Mouse (Mus musculus) myocyte (in vitro differentiated cells): ENCODE results near the gene F12.

Experiments used
- CEBPB ChIP-seq: IDR thresholded peaks from 2 replicates; pipeline ENCODE4 v1.6.1; 2011; ENCODE audit warnings: mild to moderate bottlenecking, moderate library complexity; ENCODE audit not compliant: poor library complexity, insufficient read depth, severe bottlenecking
- E2F4 ChIP-seq: IDR thresholded peaks from one replicate; pipeline ENCODE4 v1.6.1; 2011; ENCODE audit warnings: mild to moderate bottlenecking, control low read depth, moderate library complexity; ENCODE audit not compliant: insufficient read depth
- MAX ChIP-seq: IDR thresholded peaks from one replicate; pipeline ENCODE4 v1.6.1; 2011; ENCODE audit warnings: low read depth, mild to moderate bottlenecking, control low read depth
- MYOD1 ChIP-seq, 3 experiments: IDR thresholded peaks; one replicate each; pipeline ENCODE4 v1.6.1; 2011; ENCODE audit warnings: control low read depth in 2 of 3, low read depth in 2 of 3, mild to moderate bottlenecking in 2 of 3, moderate library complexity in 1 of 3; ENCODE audit not compliant: insufficient read length in 2 of 3, control insufficient read depth in 1 of 3
- POLR2A ChIP-seq: IDR thresholded peaks from one replicate; pipeline ENCODE4 v1.6.1; 2011; ENCODE audit warnings: low read depth, mild to moderate bottlenecking, control low read depth, moderate library complexity; ENCODE audit not compliant: insufficient read length
- POLR2AphosphoS2 ChIP-seq: IDR thresholded peaks from one replicate; pipeline ENCODE4 v1.6.1; 2011; ENCODE audit warnings: low read depth, control low read depth; ENCODE audit not compliant: insufficient read length
- SRF ChIP-seq: IDR thresholded peaks from one replicate; pipeline ENCODE4 v1.6.1; 2011; ENCODE audit warnings: low read depth; ENCODE audit not compliant: control insufficient read depth, insufficient read length
- TCF12 ChIP-seq: IDR thresholded peaks from one replicate; pipeline ENCODE4 v1.6.1; 2011; ENCODE audit warnings: mild to moderate bottlenecking, control low read depth; ENCODE audit not compliant: poor library complexity, insufficient read depth, severe bottlenecking
- USF1 ChIP-seq: IDR thresholded peaks from one replicate; pipeline ENCODE4 v1.6.1; 2011; ENCODE audit warnings: low read depth, mild to moderate bottlenecking, control low read depth, moderate library complexity

- no peak for TF ChIP-seq POLR2A
- TF ChIP-seq MAX, result peak; percentile 21
- TF ChIP-seq POLR2AphosphoS2, result no peak
- TF ChIP-seq USF1, result peak; percentile 88
- TF ChIP-seq TCF12, result no peak
- no peak for TF ChIP-seq E2F4
- TF ChIP-seq CEBPB, result peak; percentile 83
- peak in 1 of 3 experiments; percentile 27 for TF ChIP-seq MYOD1 (IDR thresholded peaks at IDR 0.05; ENCODE audit: control insufficient read depth in 1 of 3, insufficient read length in 2 of 3, low read depth in 2 of 3)
- TF ChIP-seq SRF, result peak; percentile 9
Measured at GRCm38 (mm10) chr13:55418004-55418403, 8.6 kb downstream of the F12 start.
